ENCODE assay signal across 9 mouse cellular contexts in the genomic region with DNA sequence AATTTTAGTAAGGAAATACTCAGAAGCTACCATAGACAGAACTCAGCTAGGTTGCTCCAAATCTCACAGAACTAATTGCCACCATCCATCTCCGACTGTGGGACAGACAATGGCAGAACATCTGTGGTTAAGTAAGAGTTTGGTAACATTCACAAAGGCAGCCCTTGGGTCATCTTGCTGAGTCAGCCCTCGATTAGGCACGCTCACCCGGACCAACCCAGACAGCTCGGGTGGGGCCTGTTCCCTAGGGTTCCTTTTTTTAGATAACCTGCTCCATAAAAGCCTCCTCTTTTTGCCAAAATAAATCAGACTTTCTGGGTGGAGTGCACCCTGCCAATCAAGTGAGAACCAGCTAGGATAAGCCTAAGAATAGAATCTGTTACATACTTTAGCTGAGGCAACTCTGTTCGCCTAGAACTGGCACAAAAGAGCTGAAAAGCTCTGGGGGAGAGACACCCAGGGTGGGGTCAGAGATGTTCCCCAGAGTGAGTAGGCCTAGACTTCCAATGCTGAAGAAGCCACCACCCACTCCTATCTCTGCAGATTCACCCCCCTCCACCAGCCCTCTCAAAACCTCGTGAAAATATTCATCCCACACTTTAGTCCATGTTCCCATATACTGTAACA. TPM values are rescaled to one million over a fixed set of nuclear protein-coding genes. Genes with fewer than 3 reads are reported as not detected.
DNase-seq lines count a peak whose midpoint lies in the region; ATAC-seq and TF ChIP-seq lines count a peak whose summit lies in the region.
"Had no signal": no experiment of that assay in that cellular context is flagged by ENCODE, and none has a peak within 500 bp of the region (broad histone marks: within the 10 kb centered on the region; RNA-seq: fewer than 3 reads in every experiment).

No protein-coding gene starts in this region.

- no peak overlapping the region for H3K4me3 ChIP-seq in kidney, adult 2 months (ENCODE audit: insufficient read depth, low read depth, low read length)
- H3K4me3 ChIP-seq in liver, postnatal 0 days (ENCODE audit: low read depth, low read length): no peak overlapping the region
- no peak overlapping the region for H3K4me3 ChIP-seq in forebrain, embryonic 13.5 days
- no peak overlapping the region for H3K4me3 ChIP-seq in midbrain, embryonic 11.5 days (ENCODE audit: low read depth, low read length)
- H3K4me3 ChIP-seq: left cerebral cortex, adult 2 months had no signal

- no peak overlapping the region for H3K4me2 ChIP-seq in liver, postnatal 0 days (ENCODE audit: low read depth, low read length)
- H3K4me2 ChIP-seq in forebrain, embryonic 13.5 days: no peak overlapping the region
- no peak overlapping the region for H3K4me2 ChIP-seq in midbrain, embryonic 11.5 days

- DNase-seq in kidney, adult 2 months: peak; percentile 37
- DNase-seq in kidney, postnatal 10 days: no peak
- DNase-seq in WW6 (ENCODE audit: low read depth, low spot score): peak; percentile 34
- DNase-seq in heart, adult 11 months: peak; percentile 98
- peak; percentile 52 for DNase-seq in liver, postnatal 0 days
- no peak for DNase-seq in midbrain, embryonic 11.5 days (ENCODE audit: low spot score, missing footprints)
- no peak for DNase-seq in cerebellum, postnatal 10 days

- no peaks in the 10 kb centered on the region for H3K36me3 ChIP-seq in kidney, adult 2 months (ENCODE audit: control insufficient read depth, insufficient read depth, low read length)
- no peaks in the 10 kb centered on the region for H3K36me3 ChIP-seq in liver, postnatal 0 days (replicated peaks; ENCODE audit: insufficient read depth, low read length)
- no peaks in the 10 kb centered on the region for H3K36me3 ChIP-seq in forebrain, embryonic 13.5 days (ENCODE audit: poor library complexity, severe bottlenecking)
- H3K36me3 ChIP-seq in midbrain, embryonic 11.5 days (ENCODE audit: control insufficient read depth, insufficient read depth, low read length): no peaks in the 10 kb centered on the region

- no peaks in the 10 kb centered on the region for H3K27me3 ChIP-seq in kidney, adult 2 months (replicated peaks; ENCODE audit: control insufficient read depth, insufficient read depth, low read length)
- H3K27me3 ChIP-seq in liver, postnatal 0 days (ENCODE audit: insufficient read depth, low read length): no peaks in the 10 kb centered on the region
- H3K27me3 ChIP-seq in forebrain, embryonic 13.5 days: no peaks in the 10 kb centered on the region
- H3K27me3 ChIP-seq in midbrain, embryonic 11.5 days (ENCODE audit: control insufficient read depth, insufficient read depth, low read length): no peaks in the 10 kb centered on the region

- no peak for TF ChIP-seq POLR2A in kidney, adult 2 months (IDR thresholded peaks at IDR 0.05; ENCODE audit: low read depth, low read length)

- peak; percentile 58 for ATAC-seq in liver, postnatal 0 days
- no peak for ATAC-seq in forebrain, embryonic 13.5 days
- ATAC-seq in midbrain, embryonic 11.5 days (ENCODE audit: low FRiP score): no peak

- no peak for TF ChIP-seq EP300 in liver, postnatal 0 days (IDR thresholded peaks at IDR 0.05; ENCODE audit: low read depth)

- 45% methylated on average over 7 of the region's 7 CpGs for WGBS in kidney, adult 2 months
- WGBS in liver, postnatal 0 days (ENCODE audit: insufficient replicate concordance): 24% methylated on average over 7 of the region's 7 CpGs
- 57% methylated on average over 7 of the region's 7 CpGs for WGBS in forebrain, embryonic 13.5 days
- 65% methylated on average over 7 of the region's 7 CpGs for WGBS in midbrain, embryonic 11.5 days

- no peak overlapping the region for H3K27ac ChIP-seq in kidney, adult 2 months (ENCODE audit: insufficient read depth, low read depth, low read length)
- no peak overlapping the region for H3K27ac ChIP-seq in liver, postnatal 0 days (ENCODE audit: low read depth)
- H3K27ac ChIP-seq in forebrain, embryonic 13.5 days: no peak overlapping the region
- H3K27ac ChIP-seq in midbrain, embryonic 11.5 days (ENCODE audit: low read depth, low read length): no peak overlapping the region
- H3K27ac ChIP-seq: left cerebral cortex, adult 2 months had no signal

- no peak overlapping the region for H3K9ac ChIP-seq in liver, postnatal 0 days (replicated peaks)
- H3K9ac ChIP-seq in forebrain, embryonic 13.5 days: no peak overlapping the region
- H3K9ac ChIP-seq in midbrain, embryonic 11.5 days (ENCODE audit: low read length): no peak overlapping the region

- no peak for TF ChIP-seq CTCF in kidney, adult 2 months (conservative IDR thresholded peaks at IDR 0.05; ENCODE audit: insufficient read depth, insufficient read length, low read depth, low read length)
- TF ChIP-seq CTCF in liver, postnatal 0 days (IDR thresholded peaks at IDR 0.05; ENCODE audit: low read depth): no peak

- peaks cover 17% of the 10 kb centered on the region; the same call in 1 of the 2 replicates for H3K4me1 ChIP-seq in kidney, adult 2 months (ENCODE audit: control insufficient read depth, insufficient read depth, low read length)
- peaks cover 29% of the 10 kb centered on the region for H3K4me1 ChIP-seq in liver, postnatal 0 days (ENCODE audit: insufficient read depth)
- peaks cover 4% of the 10 kb centered on the region for H3K4me1 ChIP-seq in forebrain, embryonic 13.5 days
- H3K4me1 ChIP-seq in midbrain, embryonic 11.5 days (ENCODE audit: control insufficient read depth, insufficient read depth, low read length): no peaks in the 10 kb centered on the region; the same call in 1 of the 2 replicates

- no peaks in the 10 kb centered on the region for H3K9me3 ChIP-seq in liver, postnatal 0 days (ENCODE audit: low read length)
- no peaks in the 10 kb centered on the region for H3K9me3 ChIP-seq in forebrain, embryonic 13.5 days (replicated peaks)
- H3K9me3 ChIP-seq in midbrain, embryonic 11.5 days (ENCODE audit: control insufficient read depth, low read length): no peaks in the 10 kb centered on the region

RNA-seq across cellular contexts. Expression of a gene that starts 54.2 kb away (rescaled TPM):
- polyA plus RNA-seq in kidney, adult 2 months (2012; rRNA removed): 12.1 and 14.2 TPM in 2 replicates
- polyA plus RNA-seq in liver, postnatal 0 days (2015; fragmentation: Nextera tagmentation; extraction: Ambion mirVana): 12.0 and 14.9 TPM in 2 replicates
- 5.6 and 6.6 TPM in 2 replicates for polyA plus RNA-seq in forebrain, embryonic 13.5 days (2015; fragmentation: Nextera tagmentation; extraction: Ambion mirVana)
- 10.0 and 10.1 TPM in 2 replicates for polyA plus RNA-seq in midbrain, embryonic 11.5 days (2014; fragmentation: Nextera tagmentation; extraction: Ambion mirVana)

Comparison
In these comparisons a context has a peak if more than half of its experiments do, and no peak if none do; other contexts are left out.
1. DNase-seq: peak in kidney, adult 2 months (single experiment), WW6 (single experiment), heart, adult 11 months (single experiment) and liver, postnatal 0 days (single experiment); none in kidney, postnatal 10 days (single experiment), midbrain, embryonic 11.5 days (single experiment) and cerebellum, postnatal 10 days (0 of 2).